Mouse (Mus musculus): ENCODE measurements around the gene Ccnf. TPM values are rescaled to one million over a fixed set of nuclear protein-coding genes. Genes with fewer than 3 reads are reported as not detected.

Ccnf gene
- total RNA-seq, 2 experiments from 2014 or later = 3.3 to 4.8 TPM

- DNase-seq = peak; percentile 41 to 47
Observed at GRCm38 (mm10) chr17:24203611-24204534, 47.4 kb downstream of the Ccnf start.

- no peak for DNase-seq
Observed at GRCm38 (mm10) chr17:24203068-24203467, 48.2 kb downstream of the Ccnf start.

GRCm38 (mm10) chr17:24201092-24201491 is 50.2 kb downstream of the Ccnf start:
- no peak for DNase-seq

- DNase-seq = no peak
Observed at GRCm38 (mm10) chr17:24199741-24200140, 51.5 kb downstream of the Ccnf start.

- no peak for DNase-seq
Observed at GRCm38 (mm10) chr17:24199252-24199651, 52.0 kb downstream of the Ccnf start.

GRCm38 (mm10) chr17:24197032-24197824 is 54.1 kb downstream of the Ccnf start:
- DNase-seq = no peak

- no peak for DNase-seq
Observed at GRCm38 (mm10) chr17:24195349-24195748, 55.9 kb downstream of the Ccnf start.

GRCm38 (mm10) chr17:24193769-24194168 is 57.5 kb downstream of the Ccnf start:
- DNase-seq = no peak

GRCm38 (mm10) chr17:24193268-24193667 is 58.0 kb downstream of the Ccnf start:
- DNase-seq = peak in 1 of 2 experiments; percentile 43

GRCm38 (mm10) chr17:24192848-24193247 is 58.4 kb downstream of the Ccnf start:
- DNase-seq = no peak

- DNase-seq = peak in 1 of 2 experiments; percentile 15
Observed at GRCm38 (mm10) chr17:24191481-24191880, 59.8 kb downstream of the Ccnf start.

- no peak for DNase-seq
Observed at GRCm38 (mm10) chr17:24190934-24191333, 60.4 kb downstream of the Ccnf start.

GRCm38 (mm10) chr17:24174259-24174658 is 77.0 kb downstream of the Ccnf start:
- no peak for DNase-seq

GRCm38 (mm10) chr17:24173423-24173822 is 77.9 kb downstream of the Ccnf start:
- peak; percentile 66 to 80 for DNase-seq

Small RNAs within 50 kb of the gene (microRNA-seq; reads per million reads assigned to microRNA genes)
- gene Mir5134 (1.2 reads per million), gene Mir6965 (not detected)

Other genes with a start within 250 kb of the Ccnf start
- under 1 TPM; 0.40 to 0.43 TPM for gene Prss27, start 213.3 kb downstream of the Ccnf start, total RNA-seq (2021)
- gene Kctd5, start 178.0 kb downstream of the Ccnf start, total RNA-seq (2021) = 10 to 100 TPM; 16.2 to 19.4 TPM
- 10 to 100 TPM; 55.5 to 59.7 TPM for gene Pdpk1, start 100.6 kb downstream of the Ccnf start, total RNA-seq (2021)
- 10 to 100 TPM; 29.6 to 41.4 TPM for gene Amdhd2, start 87.7 kb downstream of the Ccnf start, total RNA-seq (2021)
- 100 to 1,000 TPM; 434 to 448 TPM for gene Atp6v0c, start 81.8 kb downstream of the Ccnf start, total RNA-seq (2021)
- 10 to 100 TPM; 10.9 to 18.8 TPM for gene Tbc1d24, start 45.9 kb downstream of the Ccnf start, total RNA-seq (2021)
- 1 to 10 TPM; 1.5 to 2.9 TPM for gene Ntn3, start 42.0 kb downstream of the Ccnf start, total RNA-seq (2021)
- 1 to 10 TPM; 5.7 to 6.4 TPM for gene Tedc2, start 30.6 kb downstream of the Ccnf start, total RNA-seq (2021)
- under 1 TPM in 1 of 2 experiments, not detected in 1; 0.07 TPM for gene Abca17, start 99.6 kb upstream of the Ccnf start, total RNA-seq (2021)
- gene Abca3, start 100.5 kb upstream of the Ccnf start, total RNA-seq (2021) = 10 to 100 TPM; 19.8 to 24.4 TPM
- gene Rnps1, start 163.1 kb upstream of the Ccnf start, total RNA-seq (2021) = 10 to 100 TPM; 65.7 to 78.7 TPM
- gene Eci1, start 175.2 kb upstream of the Ccnf start, total RNA-seq (2021) = 100 to 1,000 TPM; 228 to 310 TPM
- 1 to 10 TPM; 2.1 to 4.3 TPM for gene Dnase1l2, start 191.6 kb upstream of the Ccnf start, total RNA-seq (2021)
- 10 to 100 TPM; 16.8 to 20.2 TPM for gene E4f1, start 218.8 kb upstream of the Ccnf start, total RNA-seq (2021)
- 10 to 100 TPM; 85.9 to 94.4 TPM for gene Pgp, start 218.9 kb upstream of the Ccnf start, total RNA-seq (2021)
- gene Bricd5, start 222.4 kb upstream of the Ccnf start, total RNA-seq (2021) = under 1 TPM; 0.30 to 0.46 TPM
- gene Mlst8, start 227.6 kb upstream of the Ccnf start, total RNA-seq (2021) = 10 to 100 TPM; 22.8 to 24.3 TPM
- gene Caskin1, start 237.1 kb upstream of the Ccnf start, total RNA-seq (2021) = 10 to 100 TPM; 14.7 to 25.7 TPM

All from adrenal gland, postnatal 36 days (tissue).